Mouse (Mus musculus) spleen, adult 2 months (tissue): ENCODE results near the gene Smr2.

Source experiments
- CTCF ChIP-seq: fragments of 200-500 bp; IDR thresholded peaks from 2 replicates; pipeline ENCODE4 v1.5.1; 2011; ENCODE audit warnings: mild to moderate bottlenecking, inconsistent platforms; ENCODE audit not compliant: insufficient read depth, insufficient read length, insufficient replicate concordance; ENCODE audit errors: extremely low read depth
- POLR2A ChIP-seq: fragments of 200-500 bp; IDR thresholded peaks from 2 replicates; pipeline ENCODE4 v1.6.1; 2011; ENCODE audit warnings: low read depth, low read length, inconsistent platforms

DNA sequence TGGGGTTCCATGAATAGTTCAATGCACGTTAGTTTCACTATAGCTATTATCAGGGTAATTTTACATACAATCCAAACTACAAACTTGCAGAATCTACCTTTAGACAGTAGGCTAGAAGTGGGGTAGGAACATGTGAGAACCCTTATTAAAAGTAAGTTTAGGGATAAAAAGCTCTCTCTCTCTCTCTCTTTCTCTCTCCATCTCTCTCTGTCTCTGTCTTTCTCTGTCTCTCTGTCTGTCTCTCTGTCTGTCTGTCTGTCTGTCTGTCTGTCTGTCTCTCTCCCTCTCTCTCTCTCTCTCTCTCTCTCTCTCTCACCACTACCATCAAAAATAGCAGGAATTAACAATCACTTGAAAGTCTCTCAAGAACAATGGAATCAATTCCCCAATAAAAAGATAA lies 25.1 kb downstream of the Smr2 start, which contains the start of gene Gm11116:
- TF ChIP-seq CTCF (no peak), POLR2A (no peak)
